Mouse (Mus musculus) cerebellum, postnatal 4 days (tissue): ENCODE measurements around the gene Hcar2.

ENCODE experiments used
- DNase-seq, 2 experiments: peaks; one replicate each; pipeline ENCODE4 v3.0.0; 2022; ENCODE audit warnings: low spot score in 2 of 2, mixed read lengths in 1 of 2

Gene Hcar2

GRCm38 (mm10) chr5:123865365-123865764 is at the start of gene Hcar2:
Gene Hcar2, minus strand, starts transcription at chr5:123865499.
- no peak for DNase-seq

- no peak for DNase-seq
These were observed 49.6 kb upstream of the Hcar2 start for GRCm38 (mm10) chr5:123914852-123915251.

- DNase-seq = peak in 1 of 2 experiments; percentile 20
These were observed 42.3 kb upstream of the Hcar2 start for GRCm38 (mm10) chr5:123907631-123907977.

GRCm38 (mm10) chr5:123906976-123907630 is 41.8 kb upstream of the Hcar2 start, which contains the start of gene Denr:
Gene Denr, plus strand, starts transcription at chr5:123907175.
- DNase-seq = peak; percentile 100

- DNase-seq = no peak
These were observed 41.1 kb upstream of the Hcar2 start for GRCm38 (mm10) chr5:123906146-123906975.

GRCm38 (mm10) chr5:123904059-123904672 is 38.9 kb upstream of the Hcar2 start:
- no peak for DNase-seq

- no peak for DNase-seq
These were observed 32.1 kb upstream of the Hcar2 start for GRCm38 (mm10) chr5:123897352-123897751.

GRCm38 (mm10) chr5:123896395-123896794 is 31.1 kb upstream of the Hcar2 start:
- no peak for DNase-seq

GRCm38 (mm10) chr5:123893520-123893919 is 28.2 kb upstream of the Hcar2 start:
- DNase-seq = no peak

GRCm38 (mm10) chr5:123891669-123892068 is 26.4 kb upstream of the Hcar2 start:
- DNase-seq = peak in 1 of 2 experiments; percentile 13

GRCm38 (mm10) chr5:123890987-123891386 is 25.7 kb upstream of the Hcar2 start:
- DNase-seq = no peak

- no peak for DNase-seq
These were observed 25.0 kb upstream of the Hcar2 start for GRCm38 (mm10) chr5:123890312-123890711.

GRCm38 (mm10) chr5:123886365-123886764 is 21.1 kb upstream of the Hcar2 start:
- DNase-seq = no peak

- no peak for DNase-seq
These were observed 19.0 kb upstream of the Hcar2 start for GRCm38 (mm10) chr5:123884332-123884731.

- DNase-seq = no peak
These were observed 18.6 kb upstream of the Hcar2 start for GRCm38 (mm10) chr5:123883891-123884290.

GRCm38 (mm10) chr5:123880778-123881177 is 15.5 kb upstream of the Hcar2 start:
- DNase-seq = no peak

GRCm38 (mm10) chr5:123879928-123880327 is 14.6 kb upstream of the Hcar2 start, which contains the start of gene Hcar1:
Gene Hcar1, minus strand, starts transcription at chr5:123880020.
- no peak for DNase-seq

- DNase-seq = no peak
These were observed 12.8 kb upstream of the Hcar2 start for GRCm38 (mm10) chr5:123878056-123878455.

GRCm38 (mm10) chr5:123874177-123874576 is 8.9 kb upstream of the Hcar2 start:
- DNase-seq = no peak

GRCm38 (mm10) chr5:123869615-123870014 is 4.3 kb upstream of the Hcar2 start:
- no peak for DNase-seq

- no peak for DNase-seq
These were observed 1.2 kb upstream of the Hcar2 start for GRCm38 (mm10) chr5:123866457-123866856.

- DNase-seq = no peak
These were observed 1.4 kb downstream of the Hcar2 start for GRCm38 (mm10) chr5:123863934-123864333.
